16 mouse cellular contexts compared by ENCODE assay signal in the genomic region with DNA sequence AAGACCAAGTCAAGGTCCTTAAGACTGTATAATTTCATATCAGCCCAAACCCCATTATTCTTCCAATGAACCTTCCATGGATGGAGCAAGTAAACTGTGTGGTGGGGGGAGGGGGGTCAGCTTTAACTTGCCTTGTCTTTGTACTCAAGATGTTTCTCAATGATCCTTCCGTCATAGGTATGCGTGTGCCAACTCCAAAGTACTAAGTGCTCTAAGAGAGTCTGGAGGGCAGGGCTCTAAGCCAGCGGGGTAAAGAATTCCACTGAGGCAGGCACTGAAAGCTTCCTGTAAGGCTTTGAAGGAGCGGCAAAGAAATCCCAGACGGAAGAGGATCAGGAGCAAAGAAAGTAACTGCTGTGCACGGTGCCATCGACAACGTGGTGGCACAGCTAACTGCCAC. TPM values are rescaled to one million over a fixed set of nuclear protein-coding genes. Genes with fewer than 3 reads are reported as not detected.
DNase-seq lines count a peak whose midpoint lies in the region; ATAC-seq and TF ChIP-seq lines count a peak whose summit lies in the region.
"Had no signal": no experiment of that assay in that cellular context is flagged by ENCODE, and none has a peak within 500 bp of the region (broad histone marks: within the 10 kb centered on the region; RNA-seq: fewer than 3 reads in every experiment).

No protein-coding gene starts in this region.

- H3K4me1 ChIP-seq in forebrain, embryonic 16.5 days (replicated peaks; ENCODE audit: control insufficient read depth, insufficient read depth, low read length) = no peaks in the 10 kb centered on the region; the same call in 1 of the 2 replicates
- H3K4me1 ChIP-seq in forebrain, embryonic 10.5 days = peaks cover 14% of the 10 kb centered on the region
- peaks cover 8% of the 10 kb centered on the region for H3K4me1 ChIP-seq in cortical plate, adult 2 months (ENCODE audit: control insufficient read depth, insufficient read depth, low read length)
- H3K4me1 ChIP-seq in lung, adult 2 months (ENCODE audit: control insufficient read depth, insufficient read depth, low read length) = no peaks in the 10 kb centered on the region
- peaks cover 13% of the 10 kb centered on the region for H3K4me1 ChIP-seq in midbrain, embryonic 15.5 days
- H3K4me1 ChIP-seq: embryonic facial prominence, embryonic 12.5 days had no signal

- H3K27me3 ChIP-seq in forebrain, embryonic 16.5 days (replicated peaks; ENCODE audit: control insufficient read depth, insufficient read depth, low read length) = no peaks in the 10 kb centered on the region
- H3K27me3 ChIP-seq in forebrain, embryonic 10.5 days (ENCODE audit: poor library complexity, severe bottlenecking) = peaks cover 39% of the 10 kb centered on the region
- H3K27me3 ChIP-seq in midbrain, embryonic 15.5 days (replicated peaks) = no peaks in the 10 kb centered on the region

- no peak for TF ChIP-seq CTCF in cortical plate, adult 2 months (IDR thresholded peaks at IDR 0.05; ENCODE audit: extremely low read depth, insufficient read depth, low read length)
- TF ChIP-seq CTCF in lung, adult 2 months (IDR thresholded peaks at IDR 0.05; ENCODE audit: insufficient read depth, low read length) = no peak

- H3K4me2 ChIP-seq in forebrain, embryonic 16.5 days (ENCODE audit: low read length) = peak overlapping the region; percentile 85
- H3K4me2 ChIP-seq in midbrain, embryonic 15.5 days = peak overlapping the region; percentile 77
- H3K4me2 ChIP-seq: embryonic facial prominence, embryonic 12.5 days had no signal

- H3K9me3 ChIP-seq in forebrain, embryonic 16.5 days (ENCODE audit: control insufficient read depth, low read length) = no peaks in the 10 kb centered on the region
- H3K9me3 ChIP-seq in forebrain, embryonic 10.5 days = no peaks in the 10 kb centered on the region
- no peaks in the 10 kb centered on the region for H3K9me3 ChIP-seq in midbrain, embryonic 15.5 days
- H3K9me3 ChIP-seq: embryonic facial prominence, embryonic 12.5 days; megakaryocyte, embryonic 14.5 days had no signal

- TF ChIP-seq POLR2A in cortical plate, adult 2 months (IDR thresholded peaks at IDR 0.05; ENCODE audit: extremely low read depth, insufficient read depth, low read length) = no peak
- no peak for TF ChIP-seq POLR2A in lung, adult 2 months (IDR thresholded peaks at IDR 0.05; ENCODE audit: borderline replicate concordance, extremely low read depth, low read depth, low read length)

- WGBS in forebrain, embryonic 16.5 days = 81% methylated on average over 8 of the region's 8 CpGs
- WGBS in forebrain, embryonic 10.5 days = 86% methylated on average over 8 of the region's 8 CpGs
- 70% methylated on average over 8 of the region's 8 CpGs for WGBS in lung, adult 2 months
- 70% methylated on average over 8 of the region's 8 CpGs for WGBS in midbrain, embryonic 15.5 days

- ATAC-seq in forebrain, embryonic 16.5 days = no peak
- no peak for ATAC-seq in midbrain, embryonic 15.5 days (replicated peaks)
- ATAC-seq: activated CD4-positive, CD25-positive, alpha-beta regulatory T cell, adult 4 months; intestine, postnatal 0 days had no signal

- no peak overlapping the region for H3K27ac ChIP-seq in forebrain, embryonic 16.5 days (ENCODE audit: low read length)
- no peak overlapping the region for H3K27ac ChIP-seq in forebrain, embryonic 10.5 days
- H3K27ac ChIP-seq in cortical plate, adult 2 months (ENCODE audit: insufficient read depth, low read length) = no peak overlapping the region
- no peak overlapping the region for H3K27ac ChIP-seq in midbrain, embryonic 15.5 days
- H3K27ac ChIP-seq: embryonic facial prominence, embryonic 12.5 days had no signal

- no peak for DNase-seq in forebrain, embryonic 10.5 days (ENCODE audit: extremely low spot score, low spot score)
- DNase-seq in lung, adult 2 months = peak; percentile 30
- DNase-seq in testis, postnatal 10 days (ENCODE audit: low spot score) = no peak
- no peak for DNase-seq in B cell, adult 2 months
- DNase-seq: heart, adult 11 months; kidney, postnatal 36 days; thymus, adult 2 months had no signal

- H3K36me3 ChIP-seq in forebrain, embryonic 16.5 days (ENCODE audit: control insufficient read depth, insufficient read depth) = no peaks in the 10 kb centered on the region
- no peaks in the 10 kb centered on the region for H3K36me3 ChIP-seq in forebrain, embryonic 10.5 days (replicated peaks)
- no peaks in the 10 kb centered on the region for H3K36me3 ChIP-seq in midbrain, embryonic 15.5 days (replicated peaks)
- H3K36me3 ChIP-seq: embryonic facial prominence, embryonic 12.5 days had no signal

- H3K4me3 ChIP-seq in forebrain, embryonic 16.5 days (replicated peaks; ENCODE audit: low read length) = peak overlapping the region; percentile 82; the same call in 1 of the 2 replicates
- H3K4me3 ChIP-seq in forebrain, embryonic 10.5 days = no peak overlapping the region
- peak overlapping the region; percentile 90 for H3K4me3 ChIP-seq in cortical plate, adult 2 months (ENCODE audit: insufficient read depth, low read length)
- no peak overlapping the region for H3K4me3 ChIP-seq in lung, adult 2 months (replicated peaks; ENCODE audit: extremely low read depth, low read depth, low read length)
- peak overlapping the region; percentile 87 for H3K4me3 ChIP-seq in midbrain, embryonic 15.5 days
- H3K4me3 ChIP-seq: embryonic facial prominence, embryonic 12.5 days; megakaryocyte, embryonic 14.5 days had no signal

- H3K9ac ChIP-seq in forebrain, embryonic 16.5 days (replicated peaks; ENCODE audit: low read depth, low read length) = no peak overlapping the region
- peak overlapping the region; percentile 28; the same call in 1 of the 2 replicates for H3K9ac ChIP-seq in midbrain, embryonic 15.5 days
- H3K9ac ChIP-seq: embryonic facial prominence, embryonic 12.5 days had no signal

RNA-seq across cellular contexts. Expression of gene Arfgef3, which starts 2.7 kb away (rescaled TPM):
- polyA plus RNA-seq in forebrain, embryonic 16.5 days (2015; fragmentation: Nextera tagmentation; extraction: Ambion mirVana) = 6.6 and 7.8 TPM in 2 replicates
- polyA plus RNA-seq in forebrain, embryonic 10.5 days (2016; fragmentation: Nextera tagmentation; extraction: Ambion mirVana) = 0.41 and 0.62 TPM in 2 replicates
- 25.6 and 27.7 TPM in 2 replicates for polyA plus RNA-seq in cortical plate, adult 2 months (2012; rRNA removed)
- polyA plus RNA-seq in lung, adult 2 months (2012; rRNA removed) = 3.2 and 3.4 TPM in 2 replicates
- 6.6 and 7.3 TPM in 2 replicates for polyA plus RNA-seq in midbrain, embryonic 15.5 days (2015; fragmentation: Nextera tagmentation; extraction: Ambion mirVana)
- polyA plus RNA-seq: liver, adult 2 months had no signal

RNA-seq across cellular contexts. Expression of gene Gm4922, which starts 45.6 kb away (rescaled TPM):
- polyA plus RNA-seq in forebrain, embryonic 16.5 days (2015; fragmentation: Nextera tagmentation; extraction: Ambion mirVana) = 0.21 and 0.23 TPM in 2 replicates
- not detected in 2 replicates for polyA plus RNA-seq in forebrain, embryonic 10.5 days (2016; fragmentation: Nextera tagmentation; extraction: Ambion mirVana)
- not detected in 2 replicates for polyA plus RNA-seq in cortical plate, adult 2 months (2012; rRNA removed)
- polyA plus RNA-seq in lung, adult 2 months (2012; rRNA removed) = not detected in 2 replicates
- 0.09 and 0.39 TPM in 2 replicates for polyA plus RNA-seq in midbrain, embryonic 15.5 days (2015; fragmentation: Nextera tagmentation; extraction: Ambion mirVana)
- polyA plus RNA-seq: activated CD4-positive, CD25-positive, alpha-beta regulatory T cell, adult 4 months; embryonic facial prominence, embryonic 12.5 days; frontal cortex, adult 2 months; liver, adult 2 months; thymus, adult 2 months had no signal

Comparison
In these comparisons a context has a peak if more than half of its experiments do, and no peak if none do; other contexts are left out.
1. H3K4me3 ChIP-seq: peak in forebrain, embryonic 16.5 days (single experiment), cortical plate, adult 2 months (single experiment) and midbrain, embryonic 15.5 days (single experiment); none in forebrain, embryonic 10.5 days (single experiment) and lung, adult 2 months (single experiment).